Mouse (Mus musculus) embryo, embryonic 11.5 days (tissue): ENCODE measurements around the gene Rusc2.

Source experiments
- DNase-seq: peaks from one replicate; pipeline ENCODE4 v3.0.0-alpha.2; 2012; ENCODE audit warnings: low read depth, low spot score

Gene Rusc2

DNA sequence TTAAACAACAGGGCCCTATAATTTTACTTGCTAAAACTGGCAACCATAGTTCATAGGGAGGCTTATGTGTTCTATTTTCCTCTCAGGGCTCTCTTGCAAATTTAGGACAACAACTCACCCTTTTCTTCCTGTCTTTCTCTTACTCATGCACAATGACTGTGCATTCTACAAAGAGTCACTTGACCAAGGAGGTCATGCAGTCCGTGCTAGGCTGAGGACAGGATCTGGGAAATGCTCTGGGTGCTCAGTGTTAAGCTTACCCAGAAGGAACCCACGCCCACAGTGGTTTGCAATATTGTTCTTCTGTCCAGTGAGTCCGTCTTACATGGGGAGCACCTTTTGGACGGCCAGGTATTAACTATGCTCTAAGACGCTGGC lies 2.3 kb downstream of the Rusc2 start:
- DNase-seq: no peak

DNA sequence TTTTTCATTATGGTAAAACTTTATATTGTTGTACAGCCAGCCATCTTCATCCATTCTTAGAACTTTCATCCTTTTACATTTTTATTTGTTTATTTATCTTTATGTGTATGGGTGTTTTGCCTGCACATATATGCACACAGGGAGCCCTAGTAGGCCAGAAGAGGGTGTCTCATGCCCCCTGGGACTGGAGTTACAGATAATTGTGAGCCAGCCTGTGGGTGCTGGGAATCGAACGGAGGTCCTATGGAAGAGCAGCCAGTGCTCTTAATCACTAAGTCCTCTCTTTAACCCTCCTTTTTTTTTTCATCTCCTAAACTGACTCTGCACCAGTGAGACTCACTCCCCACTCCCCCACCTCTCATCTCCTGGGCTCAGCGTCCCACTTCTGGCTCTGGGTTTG lies 2.8 kb downstream of the Rusc2 start:
- DNase-seq: no peak

DNA sequence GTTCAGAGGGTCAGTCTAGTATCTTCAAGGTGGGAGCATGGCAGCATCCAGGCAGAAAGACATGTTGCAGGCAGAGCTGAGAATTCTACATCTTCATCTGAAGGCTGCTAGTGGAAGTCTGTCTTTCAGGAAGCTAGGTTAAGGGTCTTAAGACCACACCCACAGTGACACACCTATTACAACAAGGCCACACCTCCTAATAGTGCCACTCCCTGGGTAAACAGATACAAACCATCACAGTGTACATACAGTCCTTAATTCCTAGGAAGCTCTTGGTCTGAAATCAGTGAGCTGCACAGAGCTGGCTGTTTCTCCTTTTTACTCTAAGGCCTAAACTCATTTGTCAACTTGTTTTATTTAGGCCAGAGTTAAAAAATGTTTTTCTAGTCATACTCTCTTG lies 5.2 kb downstream of the Rusc2 start:
- no peak for DNase-seq

DNA sequence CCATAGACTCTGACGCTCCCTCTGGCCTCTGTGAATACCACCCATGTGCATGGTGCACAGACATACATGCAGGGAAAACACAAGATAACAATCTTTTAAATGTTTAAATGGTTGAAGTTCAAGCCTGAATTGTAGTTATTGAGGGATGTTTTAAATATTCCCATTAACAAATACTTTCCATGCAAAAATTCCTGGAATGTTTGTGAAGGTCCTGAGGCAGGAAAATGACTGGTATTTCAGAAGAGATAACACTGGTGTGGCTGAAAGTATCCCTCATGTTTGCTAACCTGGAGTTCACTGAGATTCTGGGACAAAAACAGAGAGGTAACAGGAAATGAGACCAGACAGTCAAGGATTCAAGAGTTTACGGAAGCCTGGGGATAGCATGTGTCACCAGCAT lies 7.6 kb downstream of the Rusc2 start:
- DNase-seq: no peak

DNA sequence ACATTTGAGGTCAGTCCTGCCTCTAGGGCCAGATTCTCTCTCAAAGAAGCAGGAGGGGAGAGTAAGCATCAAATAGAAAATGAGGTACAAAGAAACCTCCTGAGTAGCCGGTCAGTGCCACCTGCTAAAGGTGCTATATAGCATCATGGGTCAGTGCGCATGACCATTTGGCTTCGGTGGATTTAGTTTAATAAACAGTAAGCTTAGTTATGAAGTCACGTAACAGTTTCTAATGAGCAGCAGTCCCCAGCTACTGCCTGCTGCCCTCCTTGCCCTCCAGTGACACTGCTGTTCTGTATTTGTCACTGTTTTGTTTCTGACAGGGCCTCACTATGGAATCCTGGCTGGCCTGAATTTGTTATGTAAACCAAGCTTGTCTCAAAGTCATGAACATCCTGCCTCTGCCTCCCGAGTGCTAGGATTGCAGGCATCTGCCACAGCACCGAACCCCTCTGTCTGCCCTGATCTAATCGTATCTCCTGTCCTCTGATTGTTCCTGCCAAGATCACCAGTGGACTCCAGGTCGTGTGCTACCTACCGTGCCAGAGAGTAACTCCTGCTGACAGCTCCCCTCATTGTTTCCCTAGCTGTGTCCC lies 8.2 kb downstream of the Rusc2 start:
- no peak for DNase-seq

DNA sequence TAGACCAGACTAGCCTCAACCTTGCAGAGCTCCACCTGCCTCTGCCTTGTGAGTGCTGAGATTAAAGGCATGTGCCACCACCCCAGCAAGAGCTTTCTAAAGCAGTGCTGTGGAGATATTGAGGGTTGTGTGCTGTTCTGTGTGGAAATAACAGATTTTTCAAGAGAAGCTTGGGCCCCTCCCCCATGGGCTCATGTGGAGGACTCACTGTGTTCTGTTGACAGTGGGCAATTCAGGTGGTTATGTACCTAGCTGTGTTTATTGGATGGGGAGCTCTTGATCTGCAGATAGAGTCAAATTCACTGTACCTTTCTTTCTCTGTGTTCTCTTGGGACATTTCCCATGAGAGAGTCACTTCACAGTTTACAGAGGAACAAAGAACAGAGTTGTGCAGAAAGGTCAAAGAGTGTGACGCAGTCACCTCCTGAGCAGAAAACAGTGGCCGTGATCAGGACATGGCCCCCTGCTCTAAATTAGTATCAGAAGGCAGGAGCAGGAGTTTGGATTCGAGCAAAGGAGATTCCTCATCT lies 9.8 kb downstream of the Rusc2 start:
- DNase-seq: no peak

DNA sequence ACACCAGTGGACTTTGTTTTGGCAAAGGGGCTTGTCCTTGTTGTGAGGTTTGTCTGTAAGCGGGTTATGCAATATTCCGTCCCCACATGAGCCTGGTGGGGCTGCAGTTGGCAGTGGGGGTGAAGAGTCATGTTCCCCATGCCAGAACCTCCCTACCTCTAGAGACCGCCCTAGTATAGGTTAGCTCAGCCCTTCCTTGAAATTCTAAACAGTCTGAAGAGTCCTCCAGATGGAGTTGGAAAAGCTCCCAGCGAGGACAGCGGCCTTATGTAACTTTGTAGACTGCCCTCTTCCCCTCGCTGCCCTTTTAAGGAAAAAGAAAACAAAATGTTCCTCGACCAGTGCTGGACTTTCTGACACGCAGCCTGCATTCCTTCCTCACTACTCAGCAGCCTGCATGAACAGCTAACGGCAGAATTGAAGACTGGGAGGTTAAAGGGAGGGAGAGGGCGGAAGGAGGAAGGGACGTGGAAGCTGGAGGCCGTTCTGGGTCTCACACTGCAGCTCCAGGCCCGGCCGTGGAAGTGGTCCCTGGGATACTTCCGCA lies 12.6 kb downstream of the Rusc2 start:
- no peak for DNase-seq

DNA sequence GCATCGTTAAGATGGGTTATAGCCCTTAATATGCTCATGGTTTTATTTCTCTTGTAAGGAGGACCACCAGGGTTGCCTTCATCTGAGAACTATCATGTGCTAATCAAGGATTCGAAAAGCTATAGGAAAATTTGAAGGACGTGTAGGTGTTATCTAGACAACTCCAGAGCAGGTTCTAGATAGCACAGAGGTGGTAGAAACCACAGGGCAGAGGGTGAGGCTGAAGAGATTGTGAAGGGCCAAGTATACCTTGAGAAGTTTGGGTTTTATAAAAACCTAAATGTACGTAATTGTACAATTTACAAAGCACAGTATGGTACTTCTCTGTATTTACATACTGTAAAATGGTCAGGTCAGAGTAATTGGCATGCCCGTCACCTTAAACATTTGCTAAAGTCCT lies 13.4 kb downstream of the Rusc2 start:
- no peak for DNase-seq

DNA sequence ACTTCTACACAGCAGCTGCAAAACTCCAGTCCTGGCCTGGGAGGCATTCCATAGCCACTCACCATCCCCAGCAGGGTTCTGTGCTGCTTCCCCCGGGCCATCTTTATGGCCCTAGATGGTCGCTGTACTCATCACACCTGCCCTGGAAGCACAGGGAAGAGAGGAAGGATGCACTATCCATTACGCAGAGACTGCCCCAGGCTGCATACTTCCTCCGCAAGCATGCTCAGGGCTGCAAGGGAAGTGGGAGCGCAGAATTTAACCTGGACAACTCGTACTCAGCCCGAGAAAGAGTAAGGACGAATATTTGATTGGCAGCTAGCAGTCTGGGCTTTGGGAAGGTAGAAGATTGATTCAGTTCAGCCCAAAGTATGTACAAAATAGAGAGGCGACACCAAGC lies 14.1 kb downstream of the Rusc2 start:
- DNase-seq: no peak

DNA sequence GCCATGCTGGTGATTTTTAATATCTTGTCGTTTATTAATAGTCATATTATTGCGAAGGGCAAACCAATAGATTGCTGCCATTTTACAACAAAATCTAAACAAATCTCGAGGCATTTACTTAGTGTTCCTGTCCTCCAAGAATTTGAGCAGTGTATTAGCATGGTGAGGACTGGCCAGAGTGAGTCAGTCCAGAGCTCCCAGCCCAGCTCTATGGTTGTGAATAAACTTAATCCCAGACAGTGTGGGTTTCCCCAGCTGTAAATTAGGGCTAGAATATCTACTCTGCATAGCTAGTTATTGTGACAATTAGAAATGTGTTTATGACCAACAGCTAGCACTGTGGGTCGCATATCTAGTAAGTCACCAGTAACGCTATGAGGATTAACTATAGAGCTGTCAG lies 14.6 kb downstream of the Rusc2 start:
- no peak for DNase-seq

DNA sequence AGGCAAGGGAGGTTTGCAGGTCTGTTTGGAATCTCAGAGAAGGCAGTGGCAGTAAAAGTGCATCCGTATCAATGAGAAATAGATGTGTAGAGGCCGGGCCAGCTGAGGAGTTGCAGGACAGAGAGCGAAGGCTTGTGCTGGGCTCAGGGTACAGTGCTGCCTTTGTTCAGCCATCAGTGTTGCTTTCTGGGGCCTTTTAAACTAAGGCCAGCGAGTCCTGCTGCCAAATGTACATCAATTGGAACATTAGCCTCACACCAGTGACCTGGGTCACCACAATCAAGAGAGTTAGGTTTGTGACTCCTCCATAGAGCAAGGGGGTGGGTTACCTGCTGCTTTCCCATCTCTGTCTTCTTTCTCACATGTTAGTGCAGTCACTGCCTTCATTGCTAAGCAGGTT lies 16.2 kb downstream of the Rusc2 start:
- no peak for DNase-seq

DNA sequence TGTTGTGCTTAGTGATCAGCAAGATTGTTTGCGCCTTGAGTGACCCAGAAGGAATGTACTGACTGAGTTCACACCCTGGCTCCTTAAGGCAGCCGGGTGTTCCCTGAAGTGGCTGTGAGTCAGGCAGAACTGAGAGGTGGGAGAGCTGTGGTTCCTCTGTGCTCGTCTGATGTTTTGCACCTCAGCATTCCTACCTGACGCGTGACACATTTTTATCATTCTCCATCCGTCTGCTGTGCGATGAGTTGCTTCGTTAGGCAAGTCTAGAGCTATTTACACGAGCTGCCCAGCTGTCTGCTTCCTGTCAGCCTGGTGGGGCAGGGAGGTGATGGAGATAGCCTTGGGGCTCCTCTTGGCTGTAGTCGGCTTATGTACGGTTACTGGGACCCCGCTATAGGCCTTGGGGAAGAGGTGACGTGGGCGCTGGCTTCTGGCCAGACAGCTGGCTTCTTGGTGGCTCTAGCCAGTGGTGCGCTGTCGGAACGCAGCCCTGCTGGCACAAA lies 17.1 kb downstream of the Rusc2 start:
- DNase-seq: no peak

DNA sequence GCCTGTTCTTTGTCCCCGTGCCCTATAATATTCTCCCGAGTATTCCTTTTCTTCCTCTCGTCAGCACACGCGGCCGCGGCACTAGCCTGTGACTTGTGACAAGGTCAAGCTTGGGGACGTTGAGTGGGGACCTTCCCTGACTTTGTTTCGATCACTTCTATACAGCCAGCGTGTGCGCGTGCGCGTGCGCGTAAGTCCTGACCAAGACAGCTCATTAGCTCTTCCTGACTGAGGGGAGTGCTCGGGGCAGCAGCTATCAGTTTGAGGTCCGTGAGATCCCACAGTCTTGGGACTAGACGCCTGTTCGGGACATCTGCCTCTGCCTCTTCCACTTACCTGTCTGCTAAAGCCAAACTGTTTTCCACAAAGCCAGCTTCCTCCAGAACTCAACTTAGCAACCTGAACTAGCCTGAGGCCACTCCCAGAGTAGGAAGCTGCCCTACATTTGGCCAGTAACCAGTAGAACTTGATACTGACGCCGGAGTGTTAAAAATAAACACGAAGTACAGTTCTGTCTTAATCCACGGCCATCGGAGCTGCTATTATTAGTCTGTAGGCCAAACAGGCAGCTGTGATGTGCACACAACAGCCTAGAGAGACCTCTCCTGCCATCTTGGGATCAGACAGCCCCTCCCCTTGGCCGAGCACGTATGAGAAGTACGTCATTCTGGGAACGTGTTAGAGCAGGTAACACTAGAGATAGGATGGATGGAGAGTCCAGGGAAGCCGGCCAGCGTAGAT lies 17.8 kb downstream of the Rusc2 start:
- no peak for DNase-seq

DNA sequence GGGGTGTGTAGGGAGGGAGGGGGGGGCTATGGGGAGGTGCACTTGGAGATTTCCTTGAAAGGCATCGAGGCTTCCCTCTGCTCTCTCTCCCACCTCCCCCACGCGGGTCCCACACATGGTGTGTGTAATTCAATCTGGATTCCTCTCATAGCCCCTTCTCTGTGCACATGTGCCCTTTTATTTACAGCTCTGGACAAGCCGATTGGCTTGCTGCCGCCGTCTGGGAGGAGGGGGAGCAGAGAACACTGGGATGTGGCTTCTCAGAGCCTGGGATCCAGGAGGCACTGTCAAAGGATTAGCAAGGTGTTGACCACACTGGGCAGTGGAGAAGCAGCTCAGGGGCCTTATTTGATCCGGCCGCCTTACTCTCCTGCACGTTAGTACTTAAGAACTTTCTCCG lies 19.2 kb downstream of the Rusc2 start:
- DNase-seq: no peak

DNA sequence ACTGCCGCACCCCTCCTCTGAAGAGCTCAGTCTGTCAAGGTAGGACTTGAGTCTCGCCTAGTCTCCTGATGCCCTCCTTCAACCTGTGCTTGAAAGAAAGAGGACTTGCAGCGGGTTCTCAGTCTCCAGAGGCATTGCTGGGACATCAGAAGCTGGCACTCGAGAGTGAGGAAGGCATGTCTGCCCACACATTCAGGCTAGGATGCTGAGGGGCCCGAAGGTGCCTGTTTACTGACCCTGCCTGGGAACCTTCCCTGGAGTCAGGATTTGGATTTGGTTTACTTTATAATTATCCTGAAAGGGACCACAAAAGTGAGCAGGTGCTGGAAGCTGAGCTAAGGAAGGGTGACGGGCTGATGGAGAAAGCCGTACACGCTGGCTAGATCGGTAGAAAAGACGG lies 19.7 kb downstream of the Rusc2 start:
- no peak for DNase-seq

DNA sequence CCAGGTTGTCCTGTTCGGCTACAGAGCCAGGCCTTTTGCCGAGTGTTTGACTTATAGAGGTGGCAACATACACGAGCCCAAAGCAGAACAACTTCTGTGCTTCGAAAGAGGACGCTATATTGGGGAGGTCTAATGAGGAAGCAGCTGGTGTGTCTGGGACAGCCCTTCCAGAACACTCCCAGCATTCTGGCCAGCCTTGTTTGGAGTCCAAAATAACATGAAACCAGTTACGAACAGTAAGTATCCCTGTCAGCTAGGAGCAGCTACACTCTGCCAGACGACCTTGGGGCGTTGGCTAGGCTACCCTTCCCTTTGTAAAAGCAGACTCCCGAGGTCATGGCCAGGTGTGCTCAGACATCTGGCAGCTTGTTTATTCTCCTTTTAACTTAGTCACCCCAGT lies 20.4 kb downstream of the Rusc2 start:
- no peak for DNase-seq

DNA sequence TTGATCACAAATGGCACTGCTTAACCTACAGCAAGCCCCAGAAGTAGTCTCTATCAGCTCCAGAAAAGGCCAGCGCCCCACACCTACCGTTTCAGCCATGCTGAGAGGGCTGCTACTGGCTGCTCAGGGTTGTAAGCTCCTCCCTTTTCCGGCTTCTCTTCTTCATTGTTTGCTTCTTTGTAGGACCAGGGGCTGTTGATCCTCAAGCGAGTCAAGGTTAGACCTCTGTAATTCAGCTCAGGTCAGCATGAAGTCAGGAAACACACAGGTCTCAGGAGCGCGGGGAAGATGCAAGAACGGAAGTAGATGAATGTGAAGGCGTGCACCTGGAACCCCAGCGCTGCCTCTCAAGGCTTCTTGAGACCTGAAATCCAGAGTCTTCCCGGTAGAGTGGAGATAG lies 22.9 kb downstream of the Rusc2 start:
- no peak for DNase-seq

DNA sequence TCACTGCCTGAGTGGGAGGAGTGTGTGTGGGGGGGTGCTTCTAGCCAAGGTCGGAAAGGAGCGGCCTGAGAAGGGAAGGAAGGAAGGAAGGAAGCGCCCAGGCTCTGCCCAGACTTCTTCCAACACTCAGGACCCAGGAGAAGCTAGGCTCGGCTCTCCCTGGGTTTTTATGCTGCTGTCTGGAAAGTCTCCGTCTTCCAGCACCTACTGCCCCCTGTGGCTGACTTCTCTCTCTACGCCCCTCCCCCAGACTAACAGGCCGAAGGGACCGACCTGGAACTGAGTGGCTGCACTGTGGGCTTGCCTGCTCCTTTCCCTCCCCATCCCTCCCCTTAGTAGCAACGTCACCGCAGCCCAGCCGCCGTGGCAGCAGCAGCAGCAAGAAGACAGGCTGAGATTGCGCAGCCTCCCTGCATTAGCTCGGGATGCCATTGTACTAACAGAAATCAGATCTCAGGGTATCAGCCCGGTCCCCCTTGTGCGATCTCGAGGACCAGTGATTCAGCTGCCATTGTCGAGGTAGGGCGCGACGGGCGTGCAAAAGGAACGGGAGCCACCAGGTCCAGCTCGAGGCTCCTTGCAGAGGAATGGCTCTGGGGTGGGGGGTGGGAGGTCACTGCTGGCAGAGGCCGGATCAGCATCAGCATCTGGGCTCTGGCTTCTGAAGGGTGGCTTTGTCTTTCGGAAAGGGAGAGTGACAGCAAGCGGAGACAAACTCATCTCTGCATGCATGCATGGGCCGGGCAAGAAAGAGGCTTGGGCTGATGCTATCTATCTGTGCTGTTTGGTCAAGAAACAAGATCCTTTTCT lies 24.6 kb downstream of the Rusc2 start:
- peak; percentile 77 for DNase-seq

DNA sequence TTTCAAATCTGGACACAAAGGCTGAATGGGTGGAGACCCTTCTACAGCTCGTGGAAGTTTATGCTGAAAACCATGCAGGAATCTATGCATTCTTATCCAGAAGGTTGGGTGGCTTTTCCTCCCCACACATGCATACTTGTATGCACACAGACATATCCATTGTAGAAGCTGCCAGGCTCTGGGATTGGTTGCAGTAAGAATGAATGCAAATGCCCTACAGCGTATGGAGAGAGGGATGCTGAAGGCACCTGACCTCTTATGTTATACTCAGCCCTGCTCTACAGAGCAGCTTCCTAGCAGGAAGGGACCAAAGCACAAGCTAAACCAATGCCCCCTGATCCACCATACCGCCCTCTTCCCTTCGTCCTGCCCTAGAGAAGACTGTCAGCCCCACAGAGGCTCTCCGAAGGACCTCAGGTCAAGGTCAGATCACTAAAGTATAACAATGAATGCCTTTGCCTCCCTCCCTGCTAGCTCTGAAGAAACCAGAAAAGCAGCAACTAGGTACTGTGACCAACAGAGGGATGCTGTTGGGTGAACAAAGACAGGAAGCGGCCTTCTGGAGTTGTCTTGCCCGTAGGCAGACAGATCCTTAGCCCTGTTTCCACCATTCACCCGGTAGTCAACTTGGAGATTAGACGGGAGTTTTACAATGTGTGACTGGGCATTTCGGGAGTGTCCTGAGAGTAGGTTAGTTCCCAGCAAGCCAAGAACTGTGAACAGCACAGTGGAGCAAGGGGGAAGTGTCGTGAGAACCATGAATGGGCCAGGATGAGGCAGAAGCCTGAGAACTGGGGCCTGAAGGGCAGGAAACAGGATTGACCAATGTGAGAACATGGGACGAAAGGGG lies 25.5 kb downstream of the Rusc2 start:
- no peak for DNase-seq

DNA sequence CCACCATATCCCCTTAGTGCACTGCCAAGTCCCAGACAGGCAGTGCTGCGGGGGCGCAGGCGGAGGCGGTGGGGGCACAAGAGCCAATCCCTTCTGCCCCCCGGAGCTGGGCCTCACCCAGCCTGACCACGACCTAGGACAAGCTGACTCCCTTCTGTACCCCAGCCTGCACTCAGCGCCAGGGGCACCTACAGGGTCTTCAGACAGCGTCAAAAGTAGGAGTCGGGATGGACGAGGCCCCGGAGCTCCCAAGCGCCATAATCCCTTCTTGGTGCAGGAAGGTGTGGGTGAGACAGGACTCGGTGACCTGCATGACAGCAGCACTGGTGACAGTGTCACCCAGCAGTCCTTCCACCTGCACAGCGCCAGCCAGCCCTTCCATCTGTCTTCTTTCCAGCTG lies 33.0 kb downstream of the Rusc2 start:
- DNase-seq: no peak
